Mouse (Mus musculus) R1 (cell line): ENCODE results near the gene Pepd.

Experiments used
- DNase-seq: peaks from one replicate; pipeline ENCODE4 v3.0.0-alpha.2; 2018; ENCODE audit warnings: low read depth, low spot score

The Pepd gene

GRCm38 (mm10) chr7:34983702-34984475, 71.7 kb downstream of the Pepd start:
- DNase-seq: no peak

GRCm38 (mm10) chr7:34984526-34985133, 72.5 kb downstream of the Pepd start:
- no peak for DNase-seq

DNA sequence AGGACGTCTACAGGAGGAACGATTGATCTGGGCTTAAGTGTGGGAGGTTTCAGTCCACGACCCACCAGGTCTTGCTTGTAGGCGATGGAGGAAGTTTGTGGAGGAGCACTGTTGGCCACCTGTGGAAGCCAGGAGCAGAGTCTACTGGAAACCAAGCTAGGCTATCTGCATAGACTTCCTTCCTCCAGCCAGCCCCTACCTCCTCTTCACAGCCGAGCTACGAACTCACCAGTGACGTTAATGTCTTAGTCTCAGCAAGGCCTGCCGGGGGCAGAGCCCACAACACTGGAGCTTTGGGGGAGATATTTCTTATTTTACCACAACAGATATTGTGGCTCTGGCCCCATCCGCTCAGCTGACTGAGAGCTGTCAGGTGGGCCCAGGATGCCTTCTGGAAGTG, 73.0 kb downstream of the Pepd start:
- DNase-seq: no peak

DNA sequence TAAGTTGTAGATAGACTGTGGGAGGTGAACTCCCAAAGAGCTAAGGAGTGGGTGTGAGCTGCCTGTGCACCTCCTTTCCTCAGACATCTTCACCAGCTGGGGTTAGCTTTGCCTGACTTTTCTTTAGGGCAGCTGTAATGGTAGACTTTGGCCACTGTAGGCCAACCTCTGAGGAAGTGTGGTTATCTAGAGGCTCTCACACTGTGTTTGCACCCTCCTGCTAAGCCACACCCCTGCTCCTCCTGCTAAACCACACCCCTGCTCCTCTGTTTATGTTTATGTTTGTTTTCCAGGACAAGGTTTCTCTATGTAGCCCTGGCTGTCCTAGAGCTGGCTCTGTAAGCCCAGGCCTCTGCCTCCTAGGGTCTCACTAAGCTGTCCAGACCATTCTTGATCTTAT, 73.5 kb downstream of the Pepd start:
- DNase-seq: no peak

- no peak for DNase-seq
Measured at GRCm38 (mm10) chr7:34986575-34987150, 74.5 kb downstream of the Pepd start.

- no peak for DNase-seq
Measured at GRCm38 (mm10) chr7:34987258-34987657, 75.1 kb downstream of the Pepd start.

DNA sequence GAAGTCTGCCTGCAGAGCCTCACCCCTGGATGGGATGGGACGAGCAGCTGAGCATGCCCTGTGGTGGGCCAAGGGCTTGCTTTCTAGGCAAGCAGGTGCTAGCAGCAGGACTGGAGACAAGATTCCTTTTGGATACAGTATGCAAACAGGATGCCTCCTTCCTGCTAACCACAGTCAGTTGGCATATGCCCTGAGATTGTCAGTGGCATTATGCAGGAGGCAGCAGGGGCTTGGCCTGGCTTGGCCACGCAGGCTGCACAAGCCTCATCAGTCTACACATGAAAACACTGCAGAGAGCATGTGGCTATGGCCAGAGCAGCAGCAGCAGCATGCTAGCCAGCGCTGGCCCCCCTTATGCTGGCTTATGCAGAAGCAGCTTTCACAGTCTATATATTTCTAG, 76.3 kb downstream of the Pepd start:
- no peak for DNase-seq

GRCm38 (mm10) chr7:34991731-34992246, 79.6 kb downstream of the Pepd start:
- no peak for DNase-seq

- DNase-seq: no peak
Measured at GRCm38 (mm10) chr7:34992766-34993165, 80.6 kb downstream of the Pepd start.

- DNase-seq: no peak
Measured at GRCm38 (mm10) chr7:34995872-34996662, 83.9 kb downstream of the Pepd start.

DNA sequence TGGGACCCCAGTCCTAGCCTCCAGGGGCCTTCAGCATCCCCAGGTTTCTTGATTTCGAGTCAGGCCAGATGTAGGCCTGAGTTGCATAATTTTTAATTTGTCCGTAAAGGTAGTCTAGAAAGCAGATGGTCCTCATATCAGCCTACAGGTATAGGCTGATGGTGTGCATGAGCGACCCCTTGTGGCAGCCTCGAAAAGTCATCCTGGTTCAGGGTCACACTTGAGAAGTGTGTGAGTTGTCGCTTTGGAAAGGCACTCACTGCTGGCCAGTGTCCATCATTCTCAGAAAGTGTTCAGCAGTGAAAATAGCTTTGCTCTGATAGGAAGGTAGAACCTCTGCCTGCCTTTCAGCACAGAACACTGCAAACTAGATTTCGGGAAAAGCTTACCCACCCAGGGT, 88.7 kb downstream of the Pepd start:
- DNase-seq: peak; percentile 57

DNA sequence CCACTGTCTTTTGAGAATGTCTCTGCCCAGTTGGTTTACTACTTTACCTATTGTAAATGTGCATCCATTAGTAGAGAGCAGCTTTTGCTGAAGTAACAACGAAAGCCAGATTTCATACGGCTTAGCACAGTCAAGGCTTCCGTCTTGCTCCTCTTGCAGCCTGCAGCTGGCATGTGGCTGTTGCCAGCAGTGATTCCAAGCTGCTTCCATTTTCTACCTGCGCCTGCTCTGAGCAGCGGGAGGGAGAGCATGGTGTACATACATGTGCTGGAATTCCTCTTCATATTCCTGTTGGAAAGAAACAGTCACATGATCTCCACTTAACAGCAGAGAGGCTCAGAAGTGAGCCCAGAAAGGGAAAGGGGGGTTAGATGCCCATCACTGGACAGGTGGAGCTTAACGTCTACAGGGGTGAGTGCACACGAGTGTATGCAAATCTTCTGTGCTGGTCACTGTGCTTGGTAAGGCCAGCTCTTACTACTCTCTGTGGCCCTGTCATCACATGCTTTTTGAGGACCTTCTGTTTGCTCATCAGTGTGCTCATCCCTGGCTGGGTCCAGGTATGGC, 91.1 kb downstream of the Pepd start:
- DNase-seq: no peak

GRCm38 (mm10) chr7:35006661-35007060, 94.5 kb downstream of the Pepd start:
- DNase-seq: no peak

DNA sequence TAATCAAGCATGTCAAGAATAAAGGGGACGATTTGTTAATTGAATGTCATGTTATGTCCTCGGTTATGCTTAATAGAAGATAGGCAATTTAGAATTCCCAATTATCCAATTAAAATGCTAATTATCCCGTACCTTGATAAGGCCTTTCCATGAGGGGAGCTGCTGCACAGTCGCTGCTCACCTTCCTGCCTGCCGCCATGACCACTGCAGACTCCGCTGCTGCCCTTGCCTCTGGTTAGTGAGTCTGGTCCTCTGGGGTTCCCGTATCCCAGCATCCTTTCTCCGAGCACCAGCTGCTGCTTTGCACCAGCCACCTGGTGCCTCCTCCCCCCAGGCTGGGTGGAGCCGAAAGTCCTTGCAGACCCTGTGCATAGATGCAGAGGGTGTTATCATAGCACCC, 101.0 kb downstream of the Pepd start:
- no peak for DNase-seq

DNA sequence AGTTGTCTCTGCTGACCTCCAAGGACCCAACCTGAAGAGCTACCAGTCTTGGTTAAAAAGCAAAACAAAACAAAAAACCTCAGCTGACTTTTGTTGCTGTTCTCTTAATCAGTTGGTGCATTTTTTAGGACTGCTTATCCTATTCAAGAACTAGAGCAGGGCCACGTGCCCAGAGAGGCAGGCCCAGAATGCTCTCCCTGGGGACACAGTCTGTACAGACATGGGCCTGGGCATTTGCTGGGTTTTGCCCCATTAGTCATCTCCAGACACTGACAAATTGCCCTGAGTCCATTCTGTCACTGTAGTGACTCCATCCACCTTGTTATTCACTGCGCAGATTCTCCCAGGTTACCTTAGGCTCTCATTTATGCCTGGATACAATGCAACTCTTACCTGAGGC, 103.1 kb downstream of the Pepd start:
- no peak for DNase-seq

DNA sequence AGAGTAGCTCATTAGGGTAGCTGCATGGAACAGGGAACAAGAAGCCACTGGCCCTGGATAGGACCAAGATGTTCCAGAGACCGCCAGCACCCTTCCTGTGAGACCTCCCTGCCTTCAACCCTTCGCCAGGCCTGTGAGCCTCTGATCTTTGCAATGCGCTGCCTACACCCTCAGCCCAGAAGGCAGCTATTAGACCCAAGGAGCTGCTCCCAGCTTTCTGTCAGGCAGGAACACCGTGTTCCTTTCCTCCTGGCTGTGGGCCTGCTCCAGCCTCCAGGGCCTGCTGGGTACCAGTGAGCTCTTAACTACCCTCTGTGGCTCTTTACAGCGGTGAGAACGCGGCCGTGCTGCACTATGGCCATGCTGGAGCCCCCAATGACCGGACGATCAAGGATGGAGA, 109.2 kb downstream of the Pepd start:
- DNase-seq: no peak

DNA sequence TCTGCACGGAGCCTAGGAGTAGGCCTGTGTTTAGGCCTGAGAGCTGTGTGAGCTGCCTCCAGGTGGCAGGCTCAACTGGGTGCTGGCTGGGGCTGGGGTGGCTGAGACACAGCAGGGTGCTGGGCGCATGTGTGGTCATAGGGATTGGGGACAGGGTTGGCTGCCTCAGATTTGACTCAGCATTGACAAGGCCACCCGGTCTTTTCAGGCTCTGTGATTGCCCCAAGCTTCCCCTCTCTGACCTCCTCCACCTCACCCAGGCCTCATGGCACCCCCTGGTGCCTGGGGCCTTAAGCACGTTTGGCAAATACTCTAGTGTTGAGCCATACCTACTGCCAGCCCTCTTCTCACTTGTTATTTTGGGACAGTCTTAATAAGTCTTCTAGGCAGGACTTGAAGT, 111.1 kb downstream of the Pepd start:
- DNase-seq: no peak

GRCm38 (mm10) chr7:35024426-35024825, 112.2 kb downstream of the Pepd start:
- DNase-seq: no peak

- peak; percentile 57 for DNase-seq
Measured at GRCm38 (mm10) chr7:35025409-35026275, 113.5 kb downstream of the Pepd start.

DNA sequence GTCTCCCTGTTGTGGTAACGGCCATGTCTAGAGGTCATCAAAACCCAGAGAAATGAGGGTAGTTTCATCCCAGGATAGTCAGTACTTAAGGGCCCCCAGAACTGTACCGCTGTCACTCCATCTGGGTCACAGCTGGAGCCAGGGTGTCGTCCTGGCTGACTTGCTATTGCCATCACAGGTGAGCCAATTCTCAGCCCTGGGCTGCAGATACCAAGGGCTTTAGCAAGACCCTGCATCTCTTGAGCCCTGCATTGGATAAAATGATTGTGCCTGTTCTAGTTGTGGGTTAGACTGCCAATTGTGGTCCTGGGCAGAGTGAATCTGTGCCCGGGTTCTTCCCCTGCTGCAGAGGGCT, 114.1 kb downstream of the Pepd start:
- DNase-seq: no peak

DNA sequence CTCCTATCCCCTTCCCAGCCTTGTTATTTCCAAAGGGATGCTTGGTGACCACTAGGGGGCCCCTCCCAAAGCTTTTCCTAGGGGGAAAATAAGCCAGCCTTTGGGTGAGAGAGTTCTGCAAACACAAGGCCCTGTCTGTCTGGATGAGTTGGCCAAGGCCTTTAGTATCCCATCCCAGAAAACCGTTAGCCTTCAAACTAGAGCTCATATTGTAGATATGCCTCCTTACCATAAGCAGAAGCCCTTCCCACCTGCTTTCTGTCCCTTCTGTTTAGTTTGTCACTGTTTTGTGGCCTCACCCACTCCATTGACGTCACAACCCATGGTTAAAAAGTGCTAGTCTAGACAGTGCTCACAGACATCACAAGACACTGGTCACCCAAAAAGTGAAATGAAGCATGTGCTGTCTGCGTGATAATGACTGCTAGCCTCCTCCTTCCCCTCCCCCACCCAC, 114.7 kb downstream of the Pepd start:
- DNase-seq: peak; percentile 64
